Mouse (Mus musculus): ENCODE results near the gene Macrod2.
A peak's percentile ranks its signal among the peaks of the same experiment; 100 is the strongest.

Macrod2 gene

DNA sequence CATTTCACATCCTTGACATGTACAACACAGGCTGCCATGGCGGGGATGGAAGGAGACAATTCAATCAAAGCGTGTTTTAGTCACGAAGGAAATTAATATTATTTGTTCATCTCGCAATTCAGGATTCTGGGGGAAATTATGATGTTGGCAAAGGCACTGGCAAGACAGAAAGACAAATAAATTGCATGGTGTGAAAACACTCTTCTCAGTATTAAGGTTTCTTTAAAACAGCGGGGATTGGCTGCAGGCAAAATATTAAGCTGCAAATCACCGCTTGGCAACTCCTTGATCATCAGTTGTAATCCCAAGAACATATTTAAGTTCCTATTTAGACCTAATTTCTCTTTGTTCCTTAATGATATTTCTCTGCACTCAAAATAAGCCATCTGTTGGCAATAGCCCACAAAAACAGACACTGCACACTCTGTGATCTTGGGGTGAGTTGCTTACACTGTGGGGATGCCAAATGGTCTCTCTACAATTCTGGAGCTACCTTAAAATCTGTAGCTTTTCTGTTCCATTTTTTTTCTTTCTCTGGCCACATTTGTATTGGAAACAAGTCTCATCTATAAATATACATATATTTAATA lies 1466.7 kb downstream of the Macrod2 start:
- no peak for DNase-seq (ENCODE audit: low spot score)

- no peak for DNase-seq (ENCODE audit: low spot score)
Measured at GRCm38 (mm10) chr2:141862531-141863265, 1467.6 kb downstream of the Macrod2 start.

DNA sequence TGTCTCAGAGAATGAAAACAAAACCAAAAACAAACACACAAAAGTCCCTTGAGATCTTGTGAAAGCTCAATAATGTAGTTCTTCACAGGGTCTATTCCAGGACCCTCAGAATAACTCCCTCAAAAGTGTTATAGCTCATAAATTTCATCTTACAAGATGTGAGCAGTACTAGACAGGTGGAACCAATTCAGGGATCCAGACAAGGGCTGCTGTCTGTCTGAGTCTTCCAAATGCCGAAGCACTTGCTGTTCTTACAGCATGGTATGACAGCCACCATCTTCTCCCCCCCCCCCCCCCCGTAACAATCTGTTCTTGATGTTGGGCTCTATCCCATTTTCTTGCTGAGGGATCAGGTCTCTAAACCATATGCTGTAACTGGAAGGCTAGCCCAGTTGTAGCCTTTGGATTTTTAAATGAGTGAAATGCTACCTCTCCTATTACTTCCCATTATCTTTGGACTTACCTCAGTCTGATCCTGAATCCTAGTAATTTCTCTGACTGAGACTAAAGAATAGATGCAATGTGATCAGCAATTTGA lies 1468.6 kb downstream of the Macrod2 start:
- no peak for DNase-seq (ENCODE audit: low spot score)

DNA sequence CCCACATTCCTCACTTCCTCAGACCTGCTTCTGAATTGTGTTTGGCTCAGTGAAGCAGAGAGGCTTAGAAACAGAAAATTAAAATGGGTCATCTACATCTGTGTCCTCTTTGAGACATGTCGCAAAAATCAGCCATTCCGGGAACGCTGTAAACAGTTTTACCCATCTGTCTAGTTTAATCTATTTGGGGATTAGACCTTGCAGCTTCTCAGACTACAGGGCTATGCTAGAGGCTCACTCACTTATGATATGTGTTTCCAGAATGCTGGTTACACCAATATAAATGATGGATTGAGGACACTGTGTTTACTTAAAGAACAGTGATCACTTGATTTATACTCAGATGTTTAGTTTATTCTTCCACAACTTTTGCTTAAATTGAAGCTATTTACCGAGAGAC lies 1475.8 kb downstream of the Macrod2 start:
- DNase-seq (ENCODE audit: low spot score) = no peak

- DNase-seq (ENCODE audit: low spot score) = no peak
Measured at GRCm38 (mm10) chr2:141876155-141876851, 1481.2 kb downstream of the Macrod2 start.

- DNase-seq (ENCODE audit: low spot score) = no peak
Measured at GRCm38 (mm10) chr2:141876958-141877357, 1481.8 kb downstream of the Macrod2 start.

- DNase-seq (ENCODE audit: low spot score) = no peak
Measured at GRCm38 (mm10) chr2:141878473-141878872, 1483.4 kb downstream of the Macrod2 start.

- DNase-seq (ENCODE audit: low spot score) = no peak
Measured at GRCm38 (mm10) chr2:141879711-141880110, 1484.6 kb downstream of the Macrod2 start.

GRCm38 (mm10) chr2:141886694-141887474 lies 1491.8 kb downstream of the Macrod2 start:
- DNase-seq (ENCODE audit: low spot score) = no peak

DNA sequence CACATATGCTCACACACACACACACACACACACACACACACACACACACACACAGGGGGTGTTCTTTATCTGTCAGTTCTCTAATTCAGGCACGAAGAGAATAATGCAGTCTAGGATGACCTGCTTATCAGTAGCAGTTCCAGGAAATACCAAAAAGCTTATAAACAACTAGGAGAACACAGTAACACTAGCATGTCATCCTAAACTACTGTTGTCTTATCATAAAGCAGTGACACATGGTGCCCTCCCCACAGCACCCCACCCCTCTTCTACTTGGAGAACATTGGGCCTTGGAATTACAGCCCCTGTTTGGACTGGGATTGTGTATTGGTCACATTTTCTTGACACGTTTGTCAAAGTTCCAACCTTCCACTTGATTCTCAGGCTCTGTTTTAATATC lies 1494.4 kb downstream of the Macrod2 start:
- DNase-seq (ENCODE audit: low spot score) = no peak

DNA sequence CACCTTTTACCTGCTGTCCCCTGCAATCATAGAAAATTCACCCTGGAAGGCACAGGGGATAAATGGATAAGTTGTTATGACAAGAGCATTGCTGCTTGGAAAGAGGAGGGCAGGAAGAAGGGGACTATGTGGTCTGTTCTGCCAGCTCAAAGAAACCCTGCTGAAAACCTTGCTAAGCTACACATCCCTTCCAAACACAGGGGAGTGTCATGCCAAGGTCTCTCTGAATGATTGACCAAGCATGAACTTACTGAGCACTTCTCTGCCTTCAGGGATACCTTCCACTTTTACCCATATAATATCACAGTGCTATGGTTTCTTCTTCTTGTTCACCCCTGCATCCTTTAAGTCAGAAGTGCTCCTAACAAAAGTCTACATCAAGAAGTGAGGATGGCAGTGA lies 1502.8 kb downstream of the Macrod2 start:
- DNase-seq (ENCODE audit: low spot score) = no peak

- DNase-seq (ENCODE audit: low spot score) = no peak
Measured at GRCm38 (mm10) chr2:141911831-141912447, 1516.8 kb downstream of the Macrod2 start.

- DNase-seq (ENCODE audit: low spot score) = no peak
Measured at GRCm38 (mm10) chr2:141913486-141913885, 1518.4 kb downstream of the Macrod2 start.

- DNase-seq (ENCODE audit: low spot score) = no peak
Measured at GRCm38 (mm10) chr2:141913894-141914293, 1518.8 kb downstream of the Macrod2 start.

DNA sequence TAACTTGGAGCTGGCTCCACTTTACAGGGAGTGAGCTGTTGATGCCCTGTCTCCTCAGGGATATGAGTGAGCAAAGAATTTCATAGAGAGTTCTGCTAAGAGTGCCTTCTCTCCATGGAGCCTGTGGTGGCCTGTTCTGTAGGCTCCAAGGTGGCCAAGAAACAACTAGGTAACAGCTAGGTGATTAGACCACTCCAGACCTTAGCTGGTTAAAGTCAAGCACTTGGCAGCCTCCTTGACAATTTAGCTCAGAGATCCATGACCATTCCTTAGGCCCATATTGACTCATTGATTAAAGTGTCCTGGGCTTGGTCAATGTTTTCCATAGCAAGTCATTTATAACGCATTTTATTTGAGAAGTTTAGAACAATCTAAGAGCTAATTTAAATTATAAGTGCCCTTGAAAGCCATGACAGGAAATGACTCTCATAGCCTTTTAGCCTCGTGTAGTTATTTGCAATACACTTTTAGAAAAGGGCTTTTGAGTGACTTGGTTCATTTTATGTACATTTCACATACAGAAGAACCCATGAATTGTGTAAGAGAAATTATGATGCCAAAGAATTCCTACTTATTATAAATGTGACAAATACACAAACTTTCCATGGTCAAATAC lies 1525.4 kb downstream of the Macrod2 start:
- DNase-seq (ENCODE audit: low spot score) = no peak

- no peak for DNase-seq (ENCODE audit: low spot score)
Measured at GRCm38 (mm10) chr2:141935130-141935529, 1540.0 kb downstream of the Macrod2 start.

DNA sequence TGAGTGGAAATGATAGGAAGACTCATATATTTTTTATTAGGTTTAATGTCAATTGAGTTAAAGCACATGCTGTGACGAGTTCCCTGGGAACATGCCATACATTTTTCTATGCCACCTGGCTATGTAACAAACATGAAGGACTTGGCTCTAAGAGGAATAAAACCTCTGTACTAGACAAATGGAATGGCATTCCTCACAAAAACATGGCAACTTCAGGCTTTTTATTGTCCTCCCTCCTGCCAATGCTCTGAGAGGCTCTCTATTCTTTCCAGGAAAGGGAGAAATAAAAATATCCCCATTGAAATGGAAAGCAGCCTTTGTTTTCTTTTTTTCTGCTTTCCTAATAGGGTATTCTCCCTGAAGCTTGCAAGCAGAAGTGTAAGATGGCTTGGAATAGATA lies 1559.7 kb downstream of the Macrod2 start:
- DNase-seq (ENCODE audit: low spot score) = no peak

DNA sequence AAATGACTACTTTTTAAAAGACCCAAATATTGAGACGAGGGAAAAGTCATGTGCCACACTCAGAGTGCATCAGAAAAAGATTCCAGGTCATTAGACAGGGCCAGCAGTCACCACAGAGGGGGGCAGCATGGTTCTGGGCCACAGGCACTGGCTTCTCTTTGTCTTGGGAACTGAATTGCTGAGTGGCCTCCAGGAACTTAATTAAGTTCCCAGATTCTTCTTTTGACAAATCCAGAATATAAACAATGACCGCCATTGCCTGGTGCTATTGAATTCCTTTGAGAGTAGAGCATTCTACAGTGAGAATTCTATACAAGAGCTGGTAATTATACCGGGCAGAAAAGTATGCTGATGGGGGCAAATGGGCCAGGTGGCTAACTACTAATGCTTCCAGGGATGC lies 1560.1 kb downstream of the Macrod2 start:
- DNase-seq (ENCODE audit: low spot score) = no peak

- no peak for DNase-seq (ENCODE audit: low spot score)
Measured at GRCm38 (mm10) chr2:141962868-141963267, 1567.8 kb downstream of the Macrod2 start.

DNA sequence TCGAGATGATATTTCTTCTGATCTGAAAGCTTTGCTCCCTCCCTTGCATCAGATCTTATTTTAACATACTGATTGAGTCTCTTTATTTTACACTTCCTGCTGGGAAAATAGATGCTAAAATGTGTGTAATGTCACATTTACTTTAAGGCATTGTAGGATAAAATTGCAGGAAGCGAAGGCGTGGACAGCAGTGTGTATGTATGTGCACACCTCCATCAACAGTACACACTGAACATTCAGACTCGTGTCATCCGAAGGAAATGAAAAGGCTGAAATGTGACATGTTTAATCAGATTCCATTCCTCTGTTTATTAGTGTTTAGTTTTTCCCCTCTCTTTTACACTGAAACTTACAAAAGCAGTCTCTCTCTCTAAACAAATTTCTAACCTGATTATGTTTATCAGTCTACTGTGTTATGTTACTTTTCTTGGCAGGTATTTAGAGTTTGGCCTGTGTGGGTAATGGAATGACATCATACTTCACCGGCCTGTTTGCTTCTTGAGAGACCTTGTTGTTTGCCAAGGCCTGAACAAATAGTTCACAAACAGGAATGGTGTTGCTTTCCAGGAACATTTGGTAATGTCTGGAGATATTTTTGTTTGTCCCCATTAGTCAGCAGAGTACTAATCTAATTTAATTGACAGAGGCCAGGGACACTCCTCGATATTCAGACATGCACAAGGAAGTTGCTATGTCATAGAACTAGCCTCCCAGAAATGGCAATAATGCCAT lies 1588.7 kb downstream of the Macrod2 start:
- no peak for DNase-seq (ENCODE audit: low spot score)

DNA sequence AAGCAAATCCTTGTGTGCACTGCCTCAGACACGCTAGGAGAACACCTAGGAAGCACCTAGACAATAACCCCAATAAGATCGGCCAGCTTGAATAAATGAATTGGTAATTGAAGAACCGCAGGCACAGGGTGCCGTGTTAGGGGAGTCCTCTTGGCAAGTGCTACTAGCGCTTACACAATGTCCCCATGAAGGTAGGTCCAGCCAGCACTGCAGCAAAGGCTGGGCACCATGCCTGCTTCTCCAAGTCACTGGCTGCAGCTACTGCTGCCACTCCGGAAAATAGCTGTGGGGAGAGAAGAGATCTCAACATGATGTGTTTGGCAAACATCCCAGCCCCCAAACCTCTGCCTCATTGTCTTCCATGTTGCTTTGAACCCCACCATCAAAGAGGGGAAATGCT lies 1603.8 kb downstream of the Macrod2 start:
- peak; percentile 32 for DNase-seq (ENCODE audit: low spot score)

Measured in testis, postnatal 10 days (tissue).